Mouse (Mus musculus) bone marrow, adult 2 months (tissue): ENCODE measurements around the gene Serinc2.

Source experiments
- CTCF ChIP-seq: fragments of 200-500 bp; IDR thresholded peaks from 2 replicates; pipeline ENCODE4 v1.5.1; 2011; ENCODE audit warnings: low read length, control low read depth; ENCODE audit not compliant: control insufficient read depth, insufficient read depth
- POLR2A ChIP-seq: fragments of 200-500 bp; IDR thresholded peaks from 2 replicates; pipeline ENCODE4 v1.6.1; 2011; ENCODE audit warnings: low read depth, mild to moderate bottlenecking, control low read depth, low read length, borderline replicate concordance; ENCODE audit not compliant: control insufficient read depth

GRCm38 (mm10) chr4:130264131-130264530 lies 14.9 kb downstream of the Serinc2 start:
- no peak for TF ChIP-seq CTCF
- TF ChIP-seq POLR2A = no peak
